In the genomic region with DNA sequence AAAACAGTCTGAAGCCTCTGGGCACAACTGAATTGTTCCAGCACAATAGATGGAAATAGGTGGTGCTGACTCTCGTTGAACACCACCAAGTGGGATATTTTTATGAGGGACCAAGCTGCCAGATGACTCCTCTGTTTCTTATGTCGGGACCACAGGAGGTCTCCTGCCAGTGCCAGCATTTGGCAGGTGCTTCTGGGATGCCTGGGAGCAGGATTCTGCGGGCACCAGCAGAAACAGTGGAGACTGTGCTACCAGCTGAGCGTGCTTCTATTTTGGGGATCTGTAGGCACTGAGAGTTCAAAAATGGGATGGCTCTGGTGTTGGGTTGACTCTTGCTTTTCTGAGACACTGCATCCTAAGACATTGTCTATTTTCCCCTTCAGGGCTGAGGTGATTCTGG, we compare ENCODE assay signal across 30 mouse cellular contexts.
A peak's percentile ranks its signal among the peaks of the same experiment; 100 is the strongest.
DNase-seq lines count a peak whose midpoint lies in the region; ATAC-seq and TF ChIP-seq lines count a peak whose summit lies in the region.
"Had no signal": no experiment of that assay in that cellular context is flagged by ENCODE, and none has a peak within 500 bp of the region (broad histone marks: within the 10 kb centered on the region; RNA-seq: fewer than 3 reads in every experiment).

No protein-coding gene starts in this region.

- H3K4me3 ChIP-seq in midbrain, postnatal 0 days (ENCODE audit: low read depth, low read length), result no peak overlapping the region
- H3K4me3 ChIP-seq: erythroblast, embryonic 14.5 days; hindbrain, embryonic 13.5 days; myocyte; neural tube, embryonic 12.5 days; stomach, embryonic 15.5 days had no signal

- DNase-seq in frontal cortex, postnatal 25 days (ENCODE audit: low spot score in 2 of 2), result no peak
- DNase-seq in left cerebral cortex, postnatal 4 days, result peak; percentile 64
- DNase-seq in left cerebral cortex, adult 11 months (ENCODE audit: low spot score), result no peak
- peak; percentile 93 for DNase-seq in cerebellum, adult 9-11 months
- no peak for DNase-seq in heart, postnatal 14 days
- no peak for DNase-seq in midbrain, postnatal 0 days (ENCODE audit: low spot score)
- DNase-seq in adrenal gland, postnatal 36 days, result no peak
- DNase-seq: adrenal gland, adult 2 months; gastrocnemius, postnatal 14 days; heart, adult 11 months; heart, postnatal 4 days; kidney, adult 8-10 months; kidney, postnatal 4 days; liver; lung, embryonic 14.5 days had no signal

- intact Hi-C loops in left cerebral cortex, postnatal 4 days (cut with DNase I), result no loop called here
- intact Hi-C loops in heart, postnatal 14 days (cut with DNase I), result no loop called here

- no peak overlapping the region for H3K9ac ChIP-seq in midbrain, postnatal 0 days (replicated peaks; ENCODE audit: low read length, poor library complexity, severe bottlenecking)
- H3K9ac ChIP-seq: hindbrain, embryonic 13.5 days; liver, embryonic 14.5 days; lung, embryonic 14.5 days; neural tube, embryonic 12.5 days; stomach, embryonic 15.5 days had no signal

- no peak for TF ChIP-seq CTCF in midbrain, postnatal 0 days (IDR thresholded peaks at IDR 0.05)

- no peak overlapping the region for H3K4me2 ChIP-seq in midbrain, postnatal 0 days (ENCODE audit: low read depth, low read length, poor library complexity, severe bottlenecking)
- H3K4me2 ChIP-seq: heart, embryonic 11.5 days; hindbrain, embryonic 13.5 days; lung, embryonic 14.5 days; midbrain, embryonic 11.5 days; neural tube, embryonic 12.5 days; stomach, embryonic 15.5 days had no signal

- H3K27me3 ChIP-seq in midbrain, postnatal 0 days (ENCODE audit: insufficient read depth, low read length), result no peaks in the 10 kb centered on the region
- H3K27me3 ChIP-seq: CH12.LX; hindbrain, embryonic 13.5 days; neural tube, embryonic 12.5 days; stomach, embryonic 15.5 days had no signal

- H3K9me3 ChIP-seq in midbrain, postnatal 0 days (ENCODE audit: low read length), result no peaks in the 10 kb centered on the region
- H3K9me3 ChIP-seq: hindbrain, embryonic 13.5 days; neural tube, embryonic 12.5 days; stomach, embryonic 15.5 days had no signal

- 86% methylated on average over 4 of the region's 4 CpGs for WGBS in midbrain, postnatal 0 days

- H3K4me1 ChIP-seq in midbrain, postnatal 0 days (ENCODE audit: insufficient read depth, low read length), result no peaks in the 10 kb centered on the region
- H3K4me1 ChIP-seq: hindbrain, embryonic 13.5 days; neural tube, embryonic 12.5 days; stomach, embryonic 15.5 days had no signal

- H3K36me3 ChIP-seq in midbrain, postnatal 0 days (ENCODE audit: insufficient read depth, low read length), result no peaks in the 10 kb centered on the region
- H3K36me3 ChIP-seq: hindbrain, embryonic 13.5 days; neural tube, embryonic 12.5 days; stomach, embryonic 15.5 days had no signal

- no peak overlapping the region for H3K27ac ChIP-seq in midbrain, postnatal 0 days (ENCODE audit: low read depth, low read length)
- H3K27ac ChIP-seq: hindbrain, embryonic 13.5 days; kidney, postnatal 0 days; liver, embryonic 14.5 days; neural tube, embryonic 12.5 days; stomach, embryonic 15.5 days had no signal

- peak; percentile 51 for ATAC-seq in frontal cortex, adult (ENCODE audit: low TSS enrichment)
- no peak for ATAC-seq in midbrain, postnatal 0 days (ENCODE audit: low FRiP score)
- ATAC-seq: activated CD4-positive, CD25-positive, alpha-beta regulatory T cell, adult 4 months; forebrain, embryonic 16.5 days; intestine, embryonic 16.5 days; midbrain, embryonic 16.5 days had no signal

Comparison
In these comparisons a context has a peak if more than half of its experiments do, and no peak if none do; other contexts are left out.
1. DNase-seq: peak in left cerebral cortex, postnatal 4 days (single experiment) and cerebellum, adult 9-11 months (single experiment); none in frontal cortex, postnatal 25 days (0 of 2), left cerebral cortex, adult 11 months (single experiment), heart, postnatal 14 days (0 of 2), midbrain, postnatal 0 days (single experiment) and adrenal gland, postnatal 36 days (0 of 2).